Mouse (Mus musculus): ENCODE data around the gene Dact3. TPM values are rescaled to one million over a fixed set of nuclear protein-coding genes. Genes with fewer than 3 reads are reported as not detected.

Dact3 gene
- polyA plus RNA-seq, 1 experiment from 2014 or later = 10.6 TPM

DNA sequence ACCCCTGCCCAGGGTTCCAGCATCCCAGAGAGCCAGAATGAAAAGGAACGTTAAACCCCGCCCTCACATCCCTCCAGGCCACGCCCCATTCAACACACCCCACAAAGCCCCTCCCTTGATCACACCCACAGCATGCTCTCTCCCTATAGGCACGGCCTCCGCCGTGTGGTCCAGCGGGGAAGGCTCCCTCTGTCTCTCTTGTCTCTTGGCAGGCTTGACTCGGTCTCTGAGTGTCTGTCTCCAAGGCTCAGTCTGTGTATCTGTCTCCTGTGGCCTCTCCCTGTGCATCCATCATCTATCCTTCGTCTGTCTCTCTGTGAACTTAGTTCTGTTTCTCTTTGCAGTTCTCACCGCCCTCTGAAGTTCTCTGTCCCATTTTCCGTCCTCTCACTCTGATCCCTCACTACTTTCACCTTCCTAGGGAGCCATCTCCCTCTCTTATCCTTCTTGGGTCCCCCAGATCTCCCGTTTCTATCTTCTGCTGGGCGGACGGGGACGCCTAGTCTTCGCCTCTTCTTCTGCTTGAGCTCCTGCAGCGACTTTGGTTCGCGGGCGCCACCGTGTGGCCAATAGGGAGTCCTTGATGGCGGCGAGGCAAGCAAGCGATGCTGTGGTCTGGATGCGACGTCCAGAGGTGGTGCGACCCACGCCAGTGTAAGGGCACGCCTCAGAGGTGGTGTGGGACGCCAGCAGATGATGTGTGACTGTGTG lies 16.7 kb downstream of the Dact3 start, which contains the start of gene Gng8:
Gene Gng8, plus strand, starts transcription at position 146 of the 711 bp plus-strand sequence.
- Histone ChIP-seq H3K4me1 (ENCODE audit: control insufficient read depth, insufficient read depth, low read length) (peaks cover 20% of the 10 kb centered on the region), H3K9me3 (replicated peaks; ENCODE audit: control insufficient read depth, low read length) (no peaks in the 10 kb centered on the region), H3K36me3 (ENCODE audit: control insufficient read depth, insufficient read depth, low read length) (peaks cover 12% of the 10 kb centered on the region), H3K4me3 (ENCODE audit: low read depth, low read length) (peak within 1 kb of the TSS; percentile 29), H3K9ac (ENCODE audit: low read depth, low read length) (peak within 1 kb of the TSS; percentile 40), H3K27me3 (ENCODE audit: control insufficient read depth, insufficient read depth, low read length) (peaks cover 33% of the 10 kb centered on the region), H3K27ac (ENCODE audit: low read depth, low read length) (peak within 1 kb of the TSS; percentile 85), H3K4me2 (peak within 1 kb of the TSS; percentile 65)
- under 1% methylated on average over 30 of the region's 30 CpGs for WGBS (ENCODE audit: insufficient replicate concordance)
- ATAC-seq (replicated peaks; ENCODE audit: insufficient number of reproducible peaks, low FRiP score, low TSS enrichment) = peak; percentile 72

DNA sequence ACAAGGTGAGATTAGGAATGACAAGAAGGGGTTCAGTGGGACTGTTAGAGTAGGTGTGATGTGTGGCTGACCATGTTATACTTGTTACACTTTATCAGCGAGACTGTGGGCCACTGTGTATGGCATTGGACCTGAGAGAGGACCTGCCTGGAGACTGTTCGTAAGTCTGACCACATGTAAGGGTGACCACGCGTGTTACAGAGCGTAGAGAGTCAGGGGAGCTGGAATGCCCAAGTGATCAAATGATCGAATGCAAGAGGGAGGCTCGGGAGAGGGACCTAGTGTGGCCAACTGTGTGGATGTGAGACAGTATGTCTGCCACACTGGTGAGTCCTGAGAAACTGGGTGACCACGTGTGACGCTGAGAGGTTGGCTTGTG lies 17.2 kb downstream of the Dact3 start:
- Histone ChIP-seq H3K4me2 (peak overlapping the region; percentile 65), H3K27ac (ENCODE audit: low read depth, low read length) (no peak overlapping the region), H3K9me3 (replicated peaks; ENCODE audit: control insufficient read depth, low read length) (no peaks in the 10 kb centered on the region), H3K27me3 (ENCODE audit: control insufficient read depth, insufficient read depth, low read length) (peaks cover 33% of the 10 kb centered on the region), H3K9ac (ENCODE audit: low read depth, low read length) (no peak overlapping the region), H3K36me3 (ENCODE audit: control insufficient read depth, insufficient read depth, low read length) (peaks cover 6% of the 10 kb centered on the region), H3K4me1 (ENCODE audit: control insufficient read depth, insufficient read depth, low read length) (peaks cover 20% of the 10 kb centered on the region), H3K4me3 (ENCODE audit: low read depth, low read length) (peak overlapping the region; percentile 29)
- 41% methylated on average over 9 of the region's 9 CpGs for WGBS (ENCODE audit: insufficient replicate concordance)
- no peak for ATAC-seq (replicated peaks; ENCODE audit: insufficient number of reproducible peaks, low FRiP score, low TSS enrichment)

DNA sequence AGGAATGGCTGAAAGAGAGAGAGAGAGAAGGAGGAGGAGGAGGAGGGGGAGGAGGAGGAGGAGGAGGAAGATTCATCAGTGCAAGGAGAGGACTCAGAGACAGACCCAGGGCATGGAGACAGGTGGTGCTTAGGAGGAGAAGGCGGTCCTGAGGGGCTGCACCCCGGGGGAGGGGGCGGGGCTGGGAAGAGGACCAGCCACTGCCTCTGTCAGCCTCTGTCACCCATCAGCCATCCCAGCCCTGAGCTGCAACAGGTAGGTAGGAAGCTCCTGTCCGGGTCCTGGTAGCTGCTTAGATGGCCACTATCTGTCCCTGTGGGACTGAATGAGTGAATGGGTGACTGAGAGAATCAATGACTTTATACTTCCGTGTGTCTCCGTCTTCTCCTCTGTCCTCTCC lies 18.5 kb downstream of the Dact3 start:
- Histone ChIP-seq H3K9ac (ENCODE audit: low read depth, low read length) (no peak overlapping the region), H3K4me1 (ENCODE audit: control insufficient read depth, insufficient read depth, low read length) (peaks cover 20% of the 10 kb centered on the region), H3K27ac (ENCODE audit: low read depth, low read length) (no peak overlapping the region), H3K4me2 (no peak overlapping the region; the same call in 1 of the 2 replicates), H3K4me3 (ENCODE audit: low read depth, low read length) (no peak overlapping the region), H3K36me3 (ENCODE audit: control insufficient read depth, insufficient read depth, low read length) (no peaks in the 10 kb centered on the region), H3K9me3 (replicated peaks; ENCODE audit: control insufficient read depth, low read length) (no peaks in the 10 kb centered on the region), H3K27me3 (ENCODE audit: control insufficient read depth, insufficient read depth, low read length) (peaks cover 33% of the 10 kb centered on the region)
- no peak for ATAC-seq (replicated peaks; ENCODE audit: insufficient number of reproducible peaks, low FRiP score, low TSS enrichment)
- WGBS (ENCODE audit: insufficient replicate concordance) = 3% methylated on average over 6 of the region's 6 CpGs

DNA sequence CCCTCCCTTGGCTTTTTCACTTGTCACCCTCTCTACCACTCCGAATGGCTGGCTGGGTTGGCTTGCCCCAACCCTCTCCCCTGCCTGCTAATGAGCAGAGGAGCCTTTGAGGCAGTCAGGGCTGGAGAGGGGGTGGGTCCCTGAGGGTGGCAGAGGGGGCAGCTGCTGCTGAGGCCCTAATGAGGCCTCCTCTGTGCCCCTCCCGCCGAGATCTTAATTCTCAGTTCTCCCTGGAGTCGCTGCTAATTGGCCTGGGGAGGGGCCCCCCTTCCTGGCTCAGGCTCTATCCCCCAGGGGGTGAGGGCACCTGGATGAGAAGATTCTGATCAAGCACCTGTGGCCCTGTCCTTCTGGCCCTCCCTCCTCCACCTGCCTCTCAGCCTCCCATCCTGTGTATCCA lies 19.2 kb downstream of the Dact3 start:
- peaks cover 36% of the 10 kb centered on the region for H3K27me3 ChIP-seq (ENCODE audit: control insufficient read depth, insufficient read depth, low read length)
- H3K4me3 ChIP-seq (ENCODE audit: low read depth, low read length) = no peak overlapping the region; the same call in 1 of the 2 replicates
- peaks cover 20% of the 10 kb centered on the region for H3K4me1 ChIP-seq (ENCODE audit: control insufficient read depth, insufficient read depth, low read length)
- ATAC-seq (replicated peaks; ENCODE audit: insufficient number of reproducible peaks, low FRiP score, low TSS enrichment) = no peak
- H3K9me3 ChIP-seq (replicated peaks; ENCODE audit: control insufficient read depth, low read length) = no peaks in the 10 kb centered on the region
- no peak overlapping the region for H3K27ac ChIP-seq (ENCODE audit: low read depth, low read length)
- H3K9ac ChIP-seq (ENCODE audit: low read depth, low read length) = no peak overlapping the region
- 5% methylated on average over 4 of the region's 4 CpGs for WGBS (ENCODE audit: insufficient replicate concordance)
- no peaks in the 10 kb centered on the region for H3K36me3 ChIP-seq (ENCODE audit: control insufficient read depth, insufficient read depth, low read length)
- peak overlapping the region; percentile 14; the same call in 1 of the 2 replicates for H3K4me2 ChIP-seq

DNA sequence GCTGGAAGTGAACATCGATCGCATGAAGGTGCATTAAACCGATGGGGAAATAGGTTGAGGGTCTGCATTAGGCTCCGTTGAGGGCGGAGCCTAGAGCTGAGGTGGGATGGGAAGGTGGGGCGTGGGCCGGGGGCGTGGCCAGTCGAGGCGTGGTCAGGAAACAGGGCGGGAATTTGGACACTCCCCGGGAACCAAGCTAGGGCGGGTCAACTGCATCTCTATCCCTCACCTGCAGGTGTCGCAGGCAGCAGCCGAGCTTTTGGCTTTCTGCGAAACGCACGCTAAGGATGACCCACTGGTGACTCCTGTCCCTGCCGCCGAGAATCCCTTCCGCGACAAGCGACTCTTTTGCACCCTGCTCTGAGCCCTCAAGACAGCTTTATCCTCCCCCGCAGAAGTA lies 19.9 kb downstream of the Dact3 start:
- under 1% methylated on average over 24 of the region's 24 CpGs for WGBS (ENCODE audit: insufficient replicate concordance)
- ATAC-seq (replicated peaks; ENCODE audit: insufficient number of reproducible peaks, low FRiP score, low TSS enrichment) = peak; percentile 40; the same call in 1 of the 2 replicates
- no peak overlapping the region for H3K9ac ChIP-seq (ENCODE audit: low read depth, low read length)
- no peaks in the 10 kb centered on the region for H3K9me3 ChIP-seq (replicated peaks; ENCODE audit: control insufficient read depth, low read length)
- peaks cover 36% of the 10 kb centered on the region for H3K27me3 ChIP-seq (ENCODE audit: control insufficient read depth, insufficient read depth, low read length)
- peak overlapping the region; percentile 47 for H3K4me2 ChIP-seq
- no peaks in the 10 kb centered on the region for H3K36me3 ChIP-seq (ENCODE audit: control insufficient read depth, insufficient read depth, low read length)
- peaks cover 20% of the 10 kb centered on the region for H3K4me1 ChIP-seq (ENCODE audit: control insufficient read depth, insufficient read depth, low read length)
- H3K27ac ChIP-seq (ENCODE audit: low read depth, low read length) = no peak overlapping the region
- 0 out of 2 replicates have a peak overlapping the region, but pooled peaks have one; percentile 13 for H3K4me3 ChIP-seq (ENCODE audit: low read depth, low read length)

DNA sequence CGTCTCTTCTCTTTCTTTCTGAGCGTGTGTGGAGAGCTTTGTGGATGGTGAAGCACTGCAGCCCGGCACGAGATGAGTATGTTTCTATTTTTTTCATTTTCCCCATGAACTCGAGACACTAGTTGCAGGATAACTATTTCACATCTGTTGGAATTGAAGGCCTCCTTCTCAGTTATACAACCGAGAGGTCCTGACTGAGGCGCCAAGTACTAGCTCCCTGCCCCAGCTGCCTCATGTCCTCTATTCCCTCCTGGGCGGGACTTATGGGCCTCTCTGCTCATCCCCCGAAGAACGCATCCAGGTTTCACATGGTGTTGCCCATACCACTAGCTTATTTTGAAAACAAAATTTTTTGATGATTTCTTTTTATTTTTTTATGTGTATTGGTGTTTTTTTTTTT lies 20.4 kb downstream of the Dact3 start:
- Histone ChIP-seq H3K9me3 (replicated peaks; ENCODE audit: control insufficient read depth, low read length) (no peaks in the 10 kb centered on the region), H3K36me3 (ENCODE audit: control insufficient read depth, insufficient read depth, low read length) (no peaks in the 10 kb centered on the region), H3K9ac (ENCODE audit: low read depth, low read length) (no peak overlapping the region), H3K27ac (ENCODE audit: low read depth, low read length) (no peak overlapping the region), H3K4me3 (ENCODE audit: low read depth, low read length) (0 out of 2 replicates have a peak overlapping the region, but pooled peaks have one; percentile 13), H3K27me3 (ENCODE audit: control insufficient read depth, insufficient read depth, low read length) (peaks cover 38% of the 10 kb centered on the region), H3K4me1 (ENCODE audit: control insufficient read depth, insufficient read depth, low read length) (peaks cover 17% of the 10 kb centered on the region), H3K4me2 (peak overlapping the region; percentile 47)
- 34% methylated on average over 10 of the region's 10 CpGs for WGBS (ENCODE audit: insufficient replicate concordance)
- no peak for ATAC-seq (replicated peaks; ENCODE audit: insufficient number of reproducible peaks, low FRiP score, low TSS enrichment)

DNA sequence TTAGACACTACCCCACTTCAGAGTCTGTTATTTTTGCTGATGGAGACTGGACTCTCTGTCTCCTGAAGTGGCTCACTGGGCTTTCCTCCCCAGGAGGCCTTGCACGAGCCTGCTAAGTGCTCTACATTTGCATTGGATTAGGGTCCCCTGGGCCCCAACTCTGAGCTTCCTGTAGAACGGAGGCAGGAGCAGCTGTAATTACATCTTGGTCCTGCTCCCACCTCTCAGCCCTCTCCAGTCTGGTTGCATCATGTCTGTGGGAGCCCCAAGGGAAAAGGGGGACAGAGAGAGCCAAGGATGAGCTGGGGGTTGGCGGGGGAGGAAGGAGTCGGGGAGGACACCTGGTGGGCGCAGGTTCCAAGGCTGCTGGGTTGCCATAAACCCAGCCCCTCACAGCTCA lies 25.4 kb downstream of the Dact3 start:
- no peaks in the 10 kb centered on the region for H3K36me3 ChIP-seq (ENCODE audit: control insufficient read depth, insufficient read depth, low read length)
- no peak overlapping the region for H3K27ac ChIP-seq (ENCODE audit: low read depth, low read length)
- H3K4me1 ChIP-seq (ENCODE audit: control insufficient read depth, insufficient read depth, low read length) = peaks cover 8% of the 10 kb centered on the region; the same call in 1 of the 2 replicates
- H3K9ac ChIP-seq (ENCODE audit: low read depth, low read length) = no peak overlapping the region
- H3K4me3 ChIP-seq (ENCODE audit: low read depth, low read length) = no peak overlapping the region
- no peak for ATAC-seq (replicated peaks; ENCODE audit: insufficient number of reproducible peaks, low FRiP score, low TSS enrichment)
- peaks cover 36% of the 10 kb centered on the region for H3K27me3 ChIP-seq (ENCODE audit: control insufficient read depth, insufficient read depth, low read length)
- 33% methylated on average over 5 of the region's 5 CpGs for WGBS (ENCODE audit: insufficient replicate concordance)
- no peak overlapping the region for H3K4me2 ChIP-seq
- H3K9me3 ChIP-seq (replicated peaks; ENCODE audit: control insufficient read depth, low read length) = no peaks in the 10 kb centered on the region

DNA sequence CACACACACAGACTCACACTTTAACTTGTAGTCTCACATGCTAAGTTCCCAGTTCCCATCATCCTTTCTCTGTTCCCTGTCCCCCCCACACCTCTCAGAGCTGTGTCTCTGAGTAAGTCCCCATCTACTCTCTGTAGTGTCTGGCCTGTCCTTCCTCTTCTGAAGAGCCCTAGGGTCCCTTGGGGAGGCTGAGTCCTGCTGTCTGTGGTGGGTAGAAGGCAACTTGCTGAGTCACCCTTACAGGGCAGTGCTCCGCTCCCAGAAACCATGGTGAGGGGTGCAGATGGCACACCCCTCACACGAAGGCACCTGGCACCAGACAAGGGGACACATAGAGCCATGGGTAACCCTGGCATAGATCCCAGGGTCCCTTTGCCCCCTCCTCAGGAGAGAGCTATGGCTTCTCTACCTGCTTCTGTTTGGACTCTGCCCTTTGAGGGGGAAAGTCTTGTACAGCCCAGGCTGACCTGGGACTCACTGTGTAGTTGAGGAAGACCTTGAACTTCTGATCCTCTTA lies 28.4 kb downstream of the Dact3 start:
- Histone ChIP-seq H3K4me2 (no peak overlapping the region), H3K9ac (ENCODE audit: low read depth, low read length) (no peak overlapping the region), H3K4me1 (ENCODE audit: control insufficient read depth, insufficient read depth, low read length) (peaks cover 34% of the 10 kb centered on the region), H3K9me3 (replicated peaks; ENCODE audit: control insufficient read depth, low read length) (no peaks in the 10 kb centered on the region), H3K4me3 (ENCODE audit: low read depth, low read length) (no peak overlapping the region), H3K27ac (ENCODE audit: low read depth, low read length) (no peak overlapping the region), H3K36me3 (ENCODE audit: control insufficient read depth, insufficient read depth, low read length) (no peaks in the 10 kb centered on the region), H3K27me3 (ENCODE audit: control insufficient read depth, insufficient read depth, low read length) (peaks cover 49% of the 10 kb centered on the region)
- no peak for ATAC-seq (replicated peaks; ENCODE audit: insufficient number of reproducible peaks, low FRiP score, low TSS enrichment)
- WGBS (ENCODE audit: insufficient replicate concordance) = 83% methylated on average over 2 of the region's 2 CpGs
